Mouse (Mus musculus): ENCODE data around the gene Slc25a4.

Gene Slc25a4

GRCm38 (mm10) chr8:46206107-46206506 lies 5.0 kb downstream of the Slc25a4 start:
- DNase-seq (ENCODE audit: inconsistent age in 2 of 2, low spot score in 1 of 2): no peak

GRCm38 (mm10) chr8:46204974-46205640 lies 6.0 kb downstream of the Slc25a4 start:
- DNase-seq (ENCODE audit: inconsistent age in 2 of 2, low spot score in 1 of 2): no peak

- no peak for DNase-seq (ENCODE audit: inconsistent age in 2 of 2, low spot score in 1 of 2)
Observed at GRCm38 (mm10) chr8:46204301-46204700, 6.8 kb downstream of the Slc25a4 start.

- no peak for DNase-seq (ENCODE audit: inconsistent age in 2 of 2, low spot score in 1 of 2)
Observed at GRCm38 (mm10) chr8:46202350-46202749, 8.7 kb downstream of the Slc25a4 start.

GRCm38 (mm10) chr8:46197673-46198072 lies 13.4 kb downstream of the Slc25a4 start:
- DNase-seq (ENCODE audit: inconsistent age in 2 of 2, low spot score in 1 of 2): no peak

GRCm38 (mm10) chr8:46196877-46197276 lies 14.2 kb downstream of the Slc25a4 start:
- DNase-seq (ENCODE audit: inconsistent age in 2 of 2, low spot score in 1 of 2): no peak

- DNase-seq (ENCODE audit: inconsistent age in 2 of 2, low spot score in 1 of 2): no peak
Observed at GRCm38 (mm10) chr8:46193100-46193499, 18.0 kb downstream of the Slc25a4 start.

- peak; percentile 40 to 79 for DNase-seq (ENCODE audit: inconsistent age in 2 of 2, low spot score in 1 of 2)
Observed at GRCm38 (mm10) chr8:46185361-46185760, 25.7 kb downstream of the Slc25a4 start.

- DNase-seq (ENCODE audit: inconsistent age in 2 of 2, low spot score in 1 of 2): no peak
Observed at GRCm38 (mm10) chr8:46180136-46180535, 30.9 kb downstream of the Slc25a4 start.

- no peak for DNase-seq (ENCODE audit: inconsistent age in 2 of 2, low spot score in 1 of 2)
Observed at GRCm38 (mm10) chr8:46173651-46174050, 37.4 kb downstream of the Slc25a4 start.

- DNase-seq (ENCODE audit: inconsistent age in 2 of 2, low spot score in 1 of 2): no peak
Observed at GRCm38 (mm10) chr8:46163870-46164190, 47.3 kb downstream of the Slc25a4 start.

GRCm38 (mm10) chr8:46162953-46163869 lies 47.9 kb downstream of the Slc25a4 start:
- DNase-seq (ENCODE audit: inconsistent age in 2 of 2, low spot score in 1 of 2): peak; percentile 98 to 99
